Mouse (Mus musculus): ENCODE data around the gene Slc10a1. TPM values are rescaled to one million over a fixed set of nuclear protein-coding genes. Genes with fewer than 3 reads are reported as not detected.
A peak's percentile ranks its signal among the peaks of the same experiment; 100 is the strongest.

The Slc10a1 gene
- polyA plus RNA-seq (2015; fragmentation: Nextera tagmentation; extraction: Ambion mirVana) = 12.9 and 21.9 TPM in 2 replicates

DNA sequence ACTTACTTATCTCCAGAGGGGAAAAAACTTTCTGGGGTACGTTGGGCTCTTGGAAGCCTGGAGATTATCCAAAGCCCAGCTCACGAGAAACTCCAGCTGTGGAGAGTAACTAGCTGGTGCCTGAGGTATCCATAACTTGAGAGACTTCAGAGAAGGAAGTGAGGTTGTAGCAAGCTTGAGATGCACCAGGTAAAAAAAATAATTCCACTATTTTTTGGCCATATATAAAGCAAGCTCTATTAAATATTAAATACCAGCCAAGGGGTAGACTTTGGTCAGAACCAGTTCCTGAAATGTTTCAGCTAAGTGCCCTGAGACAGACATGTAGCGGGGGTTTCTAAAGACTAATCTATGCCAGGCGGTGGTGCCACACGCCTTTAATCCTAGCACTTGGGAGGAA lies at the start of gene Slc10a1:
Slc10a1 (minus strand) TSS at position 101 of the 400 bp plus-strand sequence.
- Histone ChIP-seq H3K27me3 (no peaks in the 10 kb centered on the region), H3K9me3 (replicated peaks) (no peaks in the 10 kb centered on the region), H3K4me3 (replicated peaks) (peak within 1 kb of the TSS; percentile 10; the same call in 1 of the 2 replicates), H3K27ac (replicated peaks) (peak within 1 kb of the TSS; percentile 59), H3K4me2 (peak within 1 kb of the TSS; percentile 29; the same call in 1 of the 2 replicates), H3K9ac (no peak within 1 kb of the TSS), H3K4me1 (replicated peaks) (no peaks in the 10 kb centered on the region), H3K36me3 (replicated peaks) (no peaks in the 10 kb centered on the region)
- no peak for ATAC-seq (ENCODE audit: insufficient read depth)
- 63% methylated on average over 5 of the region's 5 CpGs for WGBS (ENCODE audit: insufficient replicate concordance)

DNA sequence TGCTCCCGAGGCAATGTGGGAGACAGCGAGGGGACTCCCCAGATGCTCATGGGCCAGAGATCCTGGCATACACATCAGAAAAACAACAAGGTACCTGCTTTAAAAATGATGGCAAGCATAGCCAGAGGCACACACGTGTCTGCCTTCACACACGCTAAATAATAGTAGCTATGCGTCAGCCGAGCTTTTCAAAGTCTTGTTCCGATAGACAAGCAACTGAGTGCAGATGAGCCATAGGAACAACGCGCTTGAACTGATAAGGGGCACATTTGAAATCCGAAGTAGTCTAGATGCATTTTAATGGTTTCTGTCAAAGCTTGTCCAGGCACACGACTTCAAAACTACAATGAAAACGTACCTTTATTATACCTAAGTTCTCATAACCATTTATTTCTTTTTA lies 49.1 kb upstream of the Slc10a1 start:
- no peaks in the 10 kb centered on the region for H3K36me3 ChIP-seq (replicated peaks)
- 77% methylated on average over 12 of the region's 12 CpGs for WGBS (ENCODE audit: insufficient replicate concordance)
- no peak for ATAC-seq (ENCODE audit: insufficient read depth)
- H3K4me2 ChIP-seq = no peak overlapping the region
- H3K27me3 ChIP-seq = no peaks in the 10 kb centered on the region
- H3K4me1 ChIP-seq (replicated peaks) = no peaks in the 10 kb centered on the region
- no peak overlapping the region for H3K9ac ChIP-seq
- H3K9me3 ChIP-seq (replicated peaks) = no peaks in the 10 kb centered on the region
- H3K4me3 ChIP-seq (replicated peaks) = no peak overlapping the region
- H3K27ac ChIP-seq (replicated peaks) = no peak overlapping the region

DNA sequence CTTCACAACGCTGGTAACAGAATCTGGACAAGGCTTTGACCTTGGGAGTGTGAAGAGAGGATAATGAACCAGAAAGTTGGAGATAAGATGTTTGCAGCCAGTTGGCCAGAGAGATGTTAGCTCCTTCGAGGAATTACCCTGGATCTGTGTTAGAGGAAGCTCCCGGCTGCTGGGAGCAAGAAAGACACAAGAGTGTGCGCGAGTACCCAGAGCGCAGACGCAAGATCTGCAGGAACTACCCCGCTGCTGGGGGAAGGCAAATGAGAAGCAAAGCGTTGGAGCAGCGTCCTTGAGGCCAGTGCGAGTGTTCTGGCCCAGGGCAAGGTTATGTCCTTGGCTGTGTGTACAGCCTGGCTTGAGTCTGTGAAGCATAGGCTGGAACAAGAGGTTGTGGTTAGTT lies 45.0 kb upstream of the Slc10a1 start:
- H3K9me3 ChIP-seq (replicated peaks) = no peaks in the 10 kb centered on the region
- 61% methylated on average over 11 of the region's 11 CpGs for WGBS (ENCODE audit: insufficient replicate concordance)

DNA sequence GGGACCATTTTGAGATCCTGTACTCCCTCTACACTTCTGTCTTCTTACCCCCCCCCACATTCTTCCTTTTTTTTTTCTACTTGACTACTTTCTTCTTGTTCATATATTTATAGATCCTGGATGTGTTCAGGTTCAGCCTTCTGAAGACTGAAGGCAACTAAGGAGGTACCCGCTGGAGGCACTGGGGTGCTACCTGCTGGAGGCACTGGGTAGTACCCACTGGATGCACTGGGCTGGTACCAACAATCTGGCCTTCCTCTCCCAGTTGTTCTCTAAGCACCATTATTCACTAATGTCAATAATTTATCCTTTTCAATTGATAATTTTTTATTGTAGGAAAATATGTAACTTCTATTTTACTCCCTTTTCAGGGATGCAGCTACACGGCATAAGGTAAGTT lies 43.5 kb upstream of the Slc10a1 start:
- Histone ChIP-seq H3K9ac (no peak overlapping the region), H3K36me3 (replicated peaks) (no peaks in the 10 kb centered on the region)

More for the DNA sequence above, 45.0 kb upstream of the Slc10a1 start:
- Histone ChIP-seq H3K27me3 (no peaks in the 10 kb centered on the region), H3K4me2 (no peak overlapping the region), H3K4me3 (replicated peaks) (no peak overlapping the region), H3K9ac (no peak overlapping the region), H3K36me3 (replicated peaks) (no peaks in the 10 kb centered on the region), H3K4me1 (replicated peaks) (no peaks in the 10 kb centered on the region), H3K27ac (replicated peaks) (no peak overlapping the region)
- no peak for ATAC-seq (ENCODE audit: insufficient read depth)

DNA sequence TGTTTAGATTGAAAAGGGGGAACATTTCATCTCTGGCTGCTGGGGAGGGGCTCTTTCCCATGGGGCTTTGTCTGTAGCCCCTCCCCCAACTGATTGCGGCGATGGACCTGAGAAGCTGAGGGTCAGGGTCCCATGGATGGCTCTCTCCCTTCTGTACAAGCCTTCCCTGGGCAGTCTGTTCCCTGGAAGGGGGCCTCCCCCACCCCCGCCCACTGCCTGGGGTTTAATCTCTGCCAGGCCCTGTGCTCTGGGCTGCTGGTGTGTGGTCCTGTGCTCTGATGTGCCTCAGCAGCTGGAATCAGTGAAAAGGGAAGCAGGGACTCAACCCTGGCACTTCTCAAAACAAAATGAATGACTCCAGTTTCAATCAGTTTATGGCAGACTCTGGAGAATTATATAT lies 41.3 kb upstream of the Slc10a1 start:
- 45% methylated on average over 3 of the region's 3 CpGs for WGBS (ENCODE audit: insufficient replicate concordance)
- Histone ChIP-seq H3K4me3 (replicated peaks) (no peak overlapping the region), H3K4me1 (replicated peaks) (no peaks in the 10 kb centered on the region), H3K4me2 (no peak overlapping the region), H3K9ac (no peak overlapping the region), H3K9me3 (replicated peaks) (no peaks in the 10 kb centered on the region), H3K36me3 (replicated peaks) (no peaks in the 10 kb centered on the region), H3K27me3 (no peaks in the 10 kb centered on the region), H3K27ac (replicated peaks) (no peak overlapping the region)
- no peak for ATAC-seq (ENCODE audit: insufficient read depth)

More for the DNA sequence above, 43.5 kb upstream of the Slc10a1 start:
- no peak overlapping the region for H3K4me2 ChIP-seq
- no peaks in the 10 kb centered on the region for H3K27me3 ChIP-seq
- H3K9me3 ChIP-seq (replicated peaks) = no peaks in the 10 kb centered on the region
- no peak for ATAC-seq (ENCODE audit: insufficient read depth)
- WGBS (ENCODE audit: insufficient replicate concordance) = 58% methylated on average over 2 of the region's 2 CpGs
- no peak overlapping the region for H3K4me3 ChIP-seq (replicated peaks)
- H3K4me1 ChIP-seq (replicated peaks) = no peaks in the 10 kb centered on the region
- no peak overlapping the region for H3K27ac ChIP-seq (replicated peaks)

DNA sequence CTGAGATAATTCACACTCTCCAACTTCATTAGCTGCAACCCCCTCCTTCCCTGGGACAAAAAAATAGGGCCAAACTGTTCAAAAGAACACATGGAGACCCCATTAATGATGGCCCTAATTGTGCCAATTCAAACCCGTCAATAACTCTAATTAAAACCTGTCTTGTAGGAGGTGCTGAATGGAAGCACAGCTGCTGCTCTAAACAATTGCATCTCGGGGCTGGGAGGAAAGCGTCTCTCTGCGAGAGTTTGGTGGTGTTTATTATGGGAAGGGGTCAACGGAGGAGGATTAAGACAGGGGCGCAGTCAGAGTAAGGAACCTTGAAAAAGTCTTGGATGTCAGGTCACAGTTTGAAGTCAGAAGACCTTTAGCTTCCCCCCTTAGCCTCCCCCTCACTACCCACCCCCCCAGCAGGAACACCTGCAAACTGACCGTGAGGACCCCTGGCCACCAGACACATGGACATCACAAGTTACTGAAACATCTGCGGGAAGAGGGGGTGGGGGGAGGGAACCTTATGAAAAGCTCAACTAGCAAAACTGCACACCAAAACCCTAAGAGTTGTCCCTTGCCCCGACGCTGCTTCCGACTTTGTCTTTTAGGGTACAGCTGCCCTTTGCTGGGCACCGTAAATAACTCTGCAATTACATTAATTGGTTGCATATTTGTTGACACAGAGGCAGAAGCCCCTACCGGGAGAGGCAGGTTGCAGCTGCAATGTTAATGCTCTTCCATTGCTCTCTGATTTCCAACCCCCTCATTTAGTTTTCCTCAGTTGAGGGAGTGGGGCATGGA lies 34.5 kb upstream of the Slc10a1 start:
- Histone ChIP-seq H3K27me3 (no peaks in the 10 kb centered on the region; the same call in 1 of the 2 replicates), H3K9me3 (replicated peaks) (no peaks in the 10 kb centered on the region), H3K4me2 (no peak overlapping the region), H3K9ac (no peak overlapping the region), H3K27ac (replicated peaks) (no peak overlapping the region), H3K36me3 (replicated peaks) (no peaks in the 10 kb centered on the region), H3K4me1 (replicated peaks) (no peaks in the 10 kb centered on the region), H3K4me3 (replicated peaks) (no peak overlapping the region)
- ATAC-seq (ENCODE audit: insufficient read depth) = no peak
- 56% methylated on average over 13 of the region's 13 CpGs for WGBS (ENCODE audit: insufficient replicate concordance)

DNA sequence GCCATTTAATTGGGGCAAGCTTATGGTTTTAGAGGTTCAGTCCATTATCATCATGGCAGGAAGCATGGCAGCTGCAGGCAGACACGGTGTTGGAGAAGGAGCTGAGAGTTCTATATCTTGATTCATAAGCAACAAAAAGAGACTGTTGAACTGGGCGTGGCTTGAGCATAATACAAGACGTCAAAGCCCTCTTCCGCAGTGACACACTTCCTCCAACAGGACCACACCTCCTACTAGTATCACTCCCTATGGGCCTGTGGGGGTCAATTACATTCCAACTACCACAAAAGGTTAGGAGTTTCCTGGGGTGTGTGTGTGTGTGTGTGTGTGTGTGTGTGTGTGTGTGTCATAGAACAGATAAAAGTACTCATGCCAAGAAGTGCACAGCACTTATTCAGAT lies 32.4 kb upstream of the Slc10a1 start:
- H3K36me3 ChIP-seq (replicated peaks) = no peaks in the 10 kb centered on the region
- no peak for ATAC-seq (ENCODE audit: insufficient read depth)
- WGBS (ENCODE audit: insufficient replicate concordance) = 43% methylated on average over 4 of the region's 4 CpGs

DNA sequence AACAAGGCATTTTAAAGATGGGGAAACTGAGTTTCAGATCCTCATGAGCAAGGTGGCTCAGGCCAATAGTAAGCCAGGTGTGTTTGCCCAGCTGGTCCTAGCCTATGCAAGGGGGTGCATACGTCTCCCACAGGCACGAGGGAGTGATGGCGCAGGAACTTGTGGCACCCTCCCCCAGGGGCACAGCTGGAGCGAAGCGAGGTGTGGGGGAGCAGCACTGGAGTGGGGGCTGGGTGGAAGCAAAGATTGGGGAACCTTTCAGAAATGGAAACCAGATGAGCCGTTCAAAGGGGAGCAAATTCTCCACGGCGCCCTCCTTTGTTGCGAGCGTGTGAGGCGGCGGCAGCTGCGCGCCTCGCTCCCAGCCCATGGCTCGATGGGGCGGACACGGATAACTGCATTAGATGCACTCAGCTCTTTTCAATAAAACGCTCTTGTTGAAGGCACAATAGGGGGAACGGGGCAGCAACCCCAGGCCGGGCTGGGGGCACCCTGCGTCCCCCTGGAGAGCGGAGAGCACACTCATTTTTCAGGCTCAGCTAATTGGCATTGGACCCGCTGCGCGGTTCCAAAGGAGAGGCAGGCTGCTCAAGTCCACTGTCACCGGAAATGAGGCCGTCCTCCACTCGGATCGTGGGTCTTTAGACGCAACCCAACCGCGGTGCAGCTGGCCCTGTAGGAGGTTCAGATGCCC lies 30.2 kb upstream of the Slc10a1 start:
- Histone ChIP-seq H3K4me2 (peak overlapping the region; percentile 52), H3K4me1 (replicated peaks) (no peaks in the 10 kb centered on the region), H3K4me3 (replicated peaks) (peak overlapping the region; percentile 20; the same call in 1 of the 2 replicates), H3K9me3 (replicated peaks) (no peaks in the 10 kb centered on the region), H3K36me3 (replicated peaks) (no peaks in the 10 kb centered on the region), H3K27ac (replicated peaks) (no peak overlapping the region), H3K27me3 (no peaks in the 10 kb centered on the region; the same call in 1 of the 2 replicates), H3K9ac (no peak overlapping the region)
- 20% methylated on average over 33 of the region's 33 CpGs for WGBS (ENCODE audit: insufficient replicate concordance)
- no peak for ATAC-seq (ENCODE audit: insufficient read depth)

More for the DNA sequence above, 32.4 kb upstream of the Slc10a1 start:
- Histone ChIP-seq H3K4me3 (replicated peaks) (no peak overlapping the region), H3K4me1 (replicated peaks) (no peaks in the 10 kb centered on the region), H3K4me2 (no peak overlapping the region), H3K9me3 (replicated peaks) (no peaks in the 10 kb centered on the region), H3K27me3 (no peaks in the 10 kb centered on the region; the same call in 1 of the 2 replicates), H3K27ac (replicated peaks) (no peak overlapping the region), H3K9ac (no peak overlapping the region)

DNA sequence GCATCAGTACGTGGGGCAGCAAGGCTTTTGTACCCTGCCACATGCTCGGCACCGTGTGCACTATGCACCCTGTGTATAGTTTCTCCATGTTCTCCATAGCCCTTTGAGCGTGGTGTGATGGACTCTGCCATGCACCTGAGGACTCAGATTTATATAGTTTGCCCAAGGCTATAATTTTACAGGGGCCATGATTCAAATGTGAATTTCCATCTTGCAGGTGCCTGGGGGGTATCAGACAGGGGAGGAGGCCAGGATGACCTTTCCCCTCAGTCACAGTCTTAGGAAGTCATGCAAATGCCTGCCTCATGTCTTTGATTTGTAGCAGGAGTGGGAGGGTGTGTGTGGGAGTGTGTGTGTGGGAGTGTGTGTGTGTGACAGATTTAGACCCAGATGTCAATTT lies 29.1 kb upstream of the Slc10a1 start:
- H3K27me3 ChIP-seq = no peaks in the 10 kb centered on the region; the same call in 1 of the 2 replicates

DNA sequence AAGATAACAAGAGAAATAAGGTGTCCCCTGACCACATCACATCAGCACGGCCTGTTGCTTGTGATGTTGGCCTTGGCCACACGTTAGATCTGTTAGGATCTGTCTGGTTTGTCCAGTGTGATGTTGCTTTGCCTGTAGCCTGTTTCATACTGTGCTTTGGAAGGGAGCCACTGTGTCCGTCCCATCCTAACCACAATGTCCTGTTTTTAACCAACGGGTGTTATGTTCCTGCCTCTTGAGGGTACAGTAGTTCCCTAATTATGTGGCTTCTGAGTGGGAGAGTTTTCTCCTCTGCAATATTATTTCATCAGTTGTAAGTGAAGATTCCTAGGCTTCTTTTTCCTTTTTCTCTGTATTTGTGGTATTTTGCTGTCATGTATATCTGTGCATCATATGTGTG lies 26.8 kb upstream of the Slc10a1 start:
- Histone ChIP-seq H3K27me3 (no peaks in the 10 kb centered on the region; the same call in 1 of the 2 replicates), H3K9me3 (replicated peaks) (no peaks in the 10 kb centered on the region), H3K4me2 (no peak overlapping the region), H3K4me3 (replicated peaks) (no peak overlapping the region), H3K27ac (replicated peaks) (no peak overlapping the region), H3K4me1 (replicated peaks) (no peaks in the 10 kb centered on the region), H3K36me3 (replicated peaks) (no peaks in the 10 kb centered on the region), H3K9ac (no peak overlapping the region)
- no peak for ATAC-seq (ENCODE audit: insufficient read depth)
- WGBS (ENCODE audit: insufficient replicate concordance) = 20% methylated on average over 4 of the region's 4 CpGs

More for the DNA sequence above, 29.1 kb upstream of the Slc10a1 start:
- Histone ChIP-seq H3K4me2 (no peak overlapping the region), H3K4me1 (replicated peaks) (no peaks in the 10 kb centered on the region), H3K4me3 (replicated peaks) (no peak overlapping the region), H3K9me3 (replicated peaks) (no peaks in the 10 kb centered on the region), H3K36me3 (replicated peaks) (no peaks in the 10 kb centered on the region), H3K27ac (replicated peaks) (no peak overlapping the region), H3K9ac (no peak overlapping the region)
- 67% methylated on average over 4 of the region's 4 CpGs for WGBS (ENCODE audit: insufficient replicate concordance)
- no peak for ATAC-seq (ENCODE audit: insufficient read depth)

DNA sequence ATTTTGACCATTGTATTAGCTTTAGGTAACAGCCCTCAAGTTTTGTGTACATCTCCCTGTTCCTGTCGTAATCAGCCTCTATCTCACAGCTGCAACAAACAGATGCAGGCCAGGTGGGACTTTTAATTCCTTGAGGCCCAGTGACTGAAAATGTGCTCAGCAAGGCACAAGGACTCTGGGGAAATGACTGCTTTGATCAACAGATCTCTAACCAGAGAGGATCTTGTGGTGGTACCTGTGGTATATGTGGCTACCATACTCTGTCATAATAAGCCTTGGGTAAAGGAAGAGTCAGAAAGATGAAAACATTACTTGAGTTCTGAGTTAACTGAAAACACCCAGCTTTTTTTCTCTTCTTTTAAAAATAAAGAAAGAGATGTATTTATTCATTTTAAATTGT lies 25.3 kb upstream of the Slc10a1 start:
- H3K4me2 ChIP-seq = no peak overlapping the region
- no peaks in the 10 kb centered on the region for H3K36me3 ChIP-seq (replicated peaks)
- H3K4me3 ChIP-seq (replicated peaks) = no peak overlapping the region
- no peak overlapping the region for H3K27ac ChIP-seq (replicated peaks)
- no peaks in the 10 kb centered on the region for H3K4me1 ChIP-seq (replicated peaks)
- no peak for ATAC-seq (ENCODE audit: insufficient read depth)
- WGBS (ENCODE audit: insufficient replicate concordance) = 62% methylated on average over 1 of the region's 1 CpGs
- H3K27me3 ChIP-seq = no peaks in the 10 kb centered on the region; the same call in 1 of the 2 replicates
- H3K9ac ChIP-seq = no peak overlapping the region
- H3K9me3 ChIP-seq (replicated peaks) = no peaks in the 10 kb centered on the region
